Mouse (Mus musculus): ENCODE results near the gene She. TPM values are rescaled to one million over a fixed set of nuclear protein-coding genes. Genes with fewer than 3 reads are reported as not detected.
A peak's percentile ranks its signal among the peaks of the same experiment; 100 is the strongest.
"Not testable (repeated sequence)": the region's sequence is repeated elsewhere in the genome, so short reads cannot be mapped to it uniquely, and the experiment has no call there.

She gene
- polyA plus RNA-seq (2012; ENCODE audit: insufficient read depth, insufficient read length, missing spikeins): 2.4 and 4.0 TPM in 2 replicates

DNA sequence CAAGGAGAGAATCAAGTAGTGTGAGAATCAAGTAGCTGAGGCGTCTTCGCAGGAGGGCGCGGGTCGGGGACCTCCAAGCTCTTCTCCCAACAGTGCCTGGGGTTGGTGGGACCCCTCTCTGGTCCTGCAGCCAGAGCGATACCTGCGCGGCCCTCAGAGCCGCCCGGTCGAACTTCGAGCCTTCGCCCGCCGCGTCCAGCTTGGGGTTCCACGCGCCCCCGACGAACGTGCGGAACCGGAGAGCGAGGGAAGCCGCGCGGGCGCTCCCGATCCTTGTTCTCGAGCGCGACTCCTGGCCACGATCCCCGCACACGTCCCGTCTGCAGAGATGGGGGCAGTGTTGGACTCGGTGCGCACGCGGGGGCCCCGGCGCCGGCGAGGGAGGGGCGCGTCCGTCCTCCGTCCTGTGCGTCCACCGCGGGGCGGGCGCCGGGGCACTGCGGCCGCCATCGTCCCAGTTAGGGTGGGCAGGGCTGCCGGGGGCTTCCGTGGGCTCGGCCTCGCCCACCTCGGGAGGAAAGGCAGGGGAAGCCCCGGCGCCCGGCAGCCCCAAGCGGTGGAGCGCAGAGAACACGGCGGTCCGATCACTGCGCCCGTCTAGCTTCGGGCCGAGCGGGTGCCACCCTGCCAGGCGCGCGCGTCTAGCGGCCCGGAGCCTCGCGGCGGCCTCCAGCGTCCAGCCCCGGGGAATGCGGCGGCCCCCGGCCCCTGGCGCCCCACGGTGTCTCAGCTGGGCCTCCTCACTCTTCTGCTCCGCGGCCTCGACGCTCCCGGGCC lies at the start of gene She:
TSS of gene She (plus strand) at position 556 of the 777 bp plus-strand sequence.
- Histone ChIP-seq H3K4me3 (ENCODE audit: insufficient read depth, low read depth, low read length) (peak within 1 kb of the TSS; percentile 63), H3K4me1 (ENCODE audit: control insufficient read depth, insufficient read depth, insufficient read length, low read length) (peaks cover 2% of the 10 kb centered on the region; the same call in 1 of the 2 replicates), H3K27ac (replicated peaks; ENCODE audit: low read depth, low read length) (peak within 1 kb of the TSS; percentile 80)

DNA sequence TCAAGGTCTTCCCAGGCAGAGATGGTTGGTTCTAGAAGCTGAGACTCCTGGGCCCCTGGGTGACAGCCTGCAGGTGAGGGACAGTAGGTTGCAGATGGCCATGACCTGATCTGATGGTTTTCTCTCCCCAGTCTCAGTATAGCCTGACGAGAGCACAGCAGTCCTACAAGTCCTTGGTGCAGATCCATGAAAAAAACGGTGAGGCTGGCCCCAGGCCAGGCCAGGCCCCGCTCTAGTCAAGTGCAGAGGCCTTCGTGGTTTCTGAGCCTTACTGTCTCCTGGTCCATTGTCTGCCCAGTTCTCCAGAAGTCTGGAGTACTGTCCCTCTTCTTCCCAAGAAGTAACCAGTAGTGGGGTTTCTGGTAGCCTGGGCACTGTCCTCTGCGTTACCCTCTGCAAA lies 49.5 kb upstream of the She start:
- Histone ChIP-seq H3K27ac (replicated peaks; ENCODE audit: low read depth, low read length) (no peak overlapping the region), H3K4me1 (ENCODE audit: control insufficient read depth, insufficient read depth, insufficient read length, low read length) (no peaks in the 10 kb centered on the region; the same call in 1 of the 2 replicates), H3K4me3 (ENCODE audit: insufficient read depth, low read depth, low read length) (no peak overlapping the region)

GRCm38 (mm10) chr3:89784991-89785753 lies 46.0 kb upstream of the She start:
- Histone ChIP-seq H3K27ac (replicated peaks; ENCODE audit: low read depth, low read length) (peak overlapping the region; percentile 25), H3K4me3 (ENCODE audit: insufficient read depth, low read depth, low read length) (no peak overlapping the region), H3K4me1 (ENCODE audit: control insufficient read depth, insufficient read depth, insufficient read length, low read length) (no peaks in the 10 kb centered on the region; the same call in 1 of the 2 replicates)

DNA sequence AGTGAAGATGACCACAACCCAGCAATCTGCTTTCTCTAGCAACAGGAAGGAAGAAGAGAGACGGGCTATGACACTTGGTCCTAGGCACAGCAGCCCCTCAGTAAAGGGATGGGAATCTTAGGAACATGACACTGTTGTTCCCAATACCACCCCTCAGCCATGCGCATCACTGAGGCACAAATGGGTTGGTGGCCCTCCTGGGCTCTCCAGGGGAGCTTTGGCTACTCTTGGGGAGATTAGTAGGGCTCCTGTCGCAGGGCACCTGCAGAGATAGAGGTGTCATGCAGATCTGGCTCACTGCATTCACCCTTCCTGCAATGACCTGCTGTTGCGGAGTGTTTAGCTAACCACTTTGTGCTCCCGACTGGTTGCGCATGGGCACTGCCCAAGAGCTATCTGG lies 44.9 kb upstream of the She start:
- H3K4me1 ChIP-seq (ENCODE audit: control insufficient read depth, insufficient read depth, insufficient read length, low read length): no peaks in the 10 kb centered on the region; the same call in 1 of the 2 replicates
- H3K27ac ChIP-seq (replicated peaks; ENCODE audit: low read depth, low read length): no peak overlapping the region
- no peak overlapping the region for H3K4me3 ChIP-seq (ENCODE audit: insufficient read depth, low read depth, low read length)

DNA sequence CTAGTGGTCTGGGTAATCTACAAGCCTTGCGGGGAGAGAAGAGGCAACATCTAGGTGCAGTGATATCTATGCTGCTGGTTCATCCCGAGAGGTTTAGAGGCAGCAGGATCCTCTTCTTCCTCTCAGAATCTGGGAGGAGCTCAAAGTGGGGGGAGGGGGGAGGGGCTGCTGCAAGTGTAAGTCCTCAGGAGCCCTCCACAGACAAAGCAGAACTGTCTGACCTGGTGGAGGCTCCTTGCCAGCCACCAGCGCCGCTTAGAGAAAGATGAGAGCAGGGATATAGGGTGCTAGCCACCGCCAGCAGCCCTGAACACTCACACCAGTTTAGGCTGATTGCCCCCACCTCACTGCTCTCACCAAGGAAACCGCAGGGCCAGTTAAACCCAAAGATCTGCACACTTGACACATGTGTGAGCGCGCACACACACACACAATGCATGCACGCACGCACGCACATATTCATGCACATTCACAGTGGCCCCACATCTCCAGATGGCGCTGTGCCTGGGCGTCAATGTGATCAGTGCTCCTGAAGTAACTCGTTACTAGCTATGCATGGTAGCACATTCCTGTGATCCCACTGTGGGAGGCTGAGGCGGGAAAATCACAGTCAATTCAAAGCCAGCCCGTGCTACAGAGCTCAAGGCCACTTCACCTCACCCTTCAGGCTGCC lies 42.4 kb upstream of the She start:
- H3K4me1 ChIP-seq (ENCODE audit: control insufficient read depth, insufficient read depth, insufficient read length, low read length): no peaks in the 10 kb centered on the region; the same call in 1 of the 2 replicates
- H3K27ac ChIP-seq (replicated peaks; ENCODE audit: low read depth, low read length): no peak overlapping the region
- H3K4me3 ChIP-seq (ENCODE audit: insufficient read depth, low read depth, low read length): no peak overlapping the region

GRCm38 (mm10) chr3:89794616-89795015 lies 36.6 kb upstream of the She start:
- H3K4me1 ChIP-seq (ENCODE audit: control insufficient read depth, insufficient read depth, insufficient read length, low read length): no peaks in the 10 kb centered on the region; the same call in 1 of the 2 replicates
- no peak overlapping the region for H3K27ac ChIP-seq (replicated peaks; ENCODE audit: low read depth, low read length)
- H3K4me3 ChIP-seq (ENCODE audit: insufficient read depth, low read depth, low read length): no peak overlapping the region

- H3K4me3 ChIP-seq (ENCODE audit: insufficient read depth, low read depth, low read length): no peak overlapping the region
- H3K4me1 ChIP-seq (ENCODE audit: control insufficient read depth, insufficient read depth, insufficient read length, low read length): no peaks in the 10 kb centered on the region; the same call in 1 of the 2 replicates
These were observed 35.4 kb upstream of the She start for GRCm38 (mm10) chr3:89795746-89796145.

GRCm38 (mm10) chr3:89796358-89796757 lies 34.8 kb upstream of the She start:
- Histone ChIP-seq H3K27ac (replicated peaks; ENCODE audit: low read depth, low read length) (peak overlapping the region; percentile 62), H3K4me3 (ENCODE audit: insufficient read depth, low read depth, low read length) (no peak overlapping the region), H3K4me1 (ENCODE audit: control insufficient read depth, insufficient read depth, insufficient read length, low read length) (no peaks in the 10 kb centered on the region; the same call in 1 of the 2 replicates)

More at GRCm38 (mm10) chr3:89795746-89796145, 35.4 kb upstream of the She start:
- H3K27ac ChIP-seq (replicated peaks; ENCODE audit: low read depth, low read length): peak overlapping the region; percentile 62

- Histone ChIP-seq H3K4me3 (ENCODE audit: insufficient read depth, low read depth, low read length) (no peak overlapping the region), H3K4me1 (ENCODE audit: control insufficient read depth, insufficient read depth, insufficient read length, low read length) (peaks cover 2% of the 10 kb centered on the region; the same call in 1 of the 2 replicates), H3K27ac (replicated peaks; ENCODE audit: low read depth, low read length) (no peak overlapping the region)
These were observed 32.7 kb upstream of the She start for GRCm38 (mm10) chr3:89798518-89798917.

DNA sequence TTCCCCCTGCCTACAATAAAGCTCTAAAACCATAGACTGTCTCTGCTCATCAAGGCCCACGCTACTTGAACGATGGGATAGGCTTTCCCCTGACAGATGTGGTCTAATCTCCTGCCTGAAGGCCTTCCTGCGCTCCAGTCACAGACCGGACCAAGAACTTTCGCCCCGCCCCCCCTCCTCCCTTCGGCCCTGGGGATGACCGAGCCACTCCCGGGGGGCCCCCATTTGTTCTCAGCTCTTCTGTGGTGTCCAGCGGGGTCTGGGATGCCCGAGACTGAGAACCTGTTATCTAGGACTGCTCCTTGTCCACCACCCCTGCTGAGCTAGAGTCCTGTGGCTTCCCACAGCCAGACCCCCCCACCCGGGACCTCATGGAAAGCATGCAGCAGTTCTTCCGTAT lies 31.7 kb upstream of the She start:
- H3K27ac ChIP-seq (replicated peaks; ENCODE audit: low read depth, low read length): no peak overlapping the region
- H3K4me3 ChIP-seq (ENCODE audit: insufficient read depth, low read depth, low read length): no peak overlapping the region
- peaks cover 2% of the 10 kb centered on the region; the same call in 1 of the 2 replicates for H3K4me1 ChIP-seq (ENCODE audit: control insufficient read depth, insufficient read depth, insufficient read length, low read length)

DNA sequence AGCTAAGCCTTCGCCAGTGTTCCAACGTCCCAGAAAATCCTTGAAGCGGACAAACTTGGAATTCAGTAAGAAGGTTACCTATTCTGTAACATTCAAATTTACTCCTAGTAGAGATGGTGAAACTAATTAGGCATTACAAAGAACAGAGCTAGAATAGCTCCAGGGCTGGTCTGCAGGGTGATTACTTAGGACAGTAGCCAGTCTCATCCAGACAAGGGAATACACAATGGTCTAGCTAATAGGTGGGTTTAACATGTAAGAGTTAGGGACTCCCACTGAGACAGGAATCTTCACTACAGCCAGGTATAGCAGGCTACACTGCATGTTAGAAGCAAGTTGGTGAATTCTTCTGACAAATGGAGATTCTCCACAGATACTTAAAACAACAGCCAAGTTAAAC lies 31.1 kb upstream of the She start:
- H3K4me3 ChIP-seq (ENCODE audit: insufficient read depth, low read depth, low read length); H3K27ac ChIP-seq (replicated peaks; ENCODE audit: low read depth, low read length); H3K4me1 ChIP-seq (ENCODE audit: control insufficient read depth, insufficient read depth, insufficient read length, low read length): not testable (repeated sequence)

DNA sequence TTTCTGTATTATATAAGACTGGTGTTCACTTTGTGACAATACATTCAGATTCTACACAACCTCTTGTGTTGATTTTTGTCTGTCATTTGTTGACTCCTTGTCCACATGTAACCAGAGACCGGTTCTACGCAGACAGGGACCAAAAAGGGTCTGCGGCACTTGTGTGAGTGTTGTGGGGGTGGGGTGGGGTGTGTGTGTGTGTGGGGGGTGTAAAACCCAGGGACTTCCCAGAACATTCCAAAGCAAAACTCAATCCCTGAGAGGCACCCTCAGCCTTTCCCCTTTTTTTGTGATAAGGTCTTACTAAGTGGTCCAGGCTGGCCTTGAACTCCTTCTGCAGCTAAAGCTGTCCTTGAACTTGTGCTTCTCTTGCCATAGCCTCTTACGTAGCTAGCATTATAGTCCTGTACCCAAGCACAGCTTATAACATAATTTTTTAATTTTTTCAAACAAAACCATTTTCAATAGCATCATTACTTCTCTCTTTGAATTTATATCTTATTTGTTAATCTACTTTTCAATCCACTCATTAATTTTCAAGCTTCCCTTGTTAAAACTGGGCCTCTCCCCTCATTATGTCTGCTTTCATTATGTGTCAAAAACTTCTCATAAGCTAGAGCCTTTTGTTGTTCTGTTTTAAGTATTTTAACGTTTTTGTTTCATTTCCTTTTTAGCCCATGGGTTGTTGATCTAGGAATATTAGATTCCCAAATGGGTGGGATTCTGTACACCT lies 30.2 kb upstream of the She start:
- H3K4me1 ChIP-seq (ENCODE audit: control insufficient read depth, insufficient read depth, insufficient read length, low read length): 0 out of 2 replicates have a peak, but pooled peaks cover 2% of the 10 kb centered on the region
- H3K4me3 ChIP-seq (ENCODE audit: insufficient read depth, low read depth, low read length): no peak overlapping the region
- peak overlapping the region; percentile 63 for H3K27ac ChIP-seq (replicated peaks; ENCODE audit: low read depth, low read length)

- Histone ChIP-seq H3K4me3 (ENCODE audit: insufficient read depth, low read depth, low read length) (no peak overlapping the region), H3K4me1 (ENCODE audit: control insufficient read depth, insufficient read depth, insufficient read length, low read length) (0 out of 2 replicates have a peak, but pooled peaks cover 2% of the 10 kb centered on the region), H3K27ac (replicated peaks; ENCODE audit: low read depth, low read length) (peak overlapping the region; percentile 31; the same call in 1 of the 2 replicates)
These were observed 29.7 kb upstream of the She start for GRCm38 (mm10) chr3:89801507-89801847.

- Histone ChIP-seq H3K4me3 (ENCODE audit: insufficient read depth, low read depth, low read length) (no peak overlapping the region), H3K27ac (replicated peaks; ENCODE audit: low read depth, low read length) (no peak overlapping the region), H3K4me1 (ENCODE audit: control insufficient read depth, insufficient read depth, insufficient read length, low read length) (0 out of 2 replicates have a peak, but pooled peaks cover 2% of the 10 kb centered on the region)
These were observed 28.3 kb upstream of the She start for GRCm38 (mm10) chr3:89802876-89803275.

Data from brown adipose tissue, adult 24 weeks (tissue).